ENCODE assay signal across 8 mouse cellular contexts in the genomic region with DNA sequence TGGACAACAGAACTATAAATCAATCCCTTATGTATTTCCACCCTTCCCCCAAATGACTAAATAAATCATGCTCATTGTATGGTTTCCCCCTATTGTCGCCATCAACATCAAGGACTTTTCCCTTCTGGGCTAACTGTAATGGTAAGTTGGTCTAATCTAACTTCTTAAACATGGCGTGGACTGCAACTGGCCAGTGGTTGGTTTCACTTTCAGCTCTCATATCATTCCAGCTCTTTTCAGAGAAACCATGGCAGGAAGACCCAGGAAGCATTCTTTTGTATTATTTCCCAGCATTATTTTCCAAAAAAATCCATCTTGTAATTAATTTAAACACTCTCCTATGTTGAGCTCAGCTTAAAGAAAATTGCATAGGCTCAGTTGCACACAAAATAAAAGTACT. TPM values are rescaled to one million over a fixed set of nuclear protein-coding genes. Genes with fewer than 3 reads are reported as not detected.
DNase-seq lines count a peak whose midpoint lies in the region; ATAC-seq and TF ChIP-seq lines count a peak whose summit lies in the region.
"Had no signal": no experiment of that assay in that cellular context is flagged by ENCODE, and none has a peak within 500 bp of the region (broad histone marks: within the 10 kb centered on the region; RNA-seq: fewer than 3 reads in every experiment).

No protein-coding gene starts in this region.

- H3K27ac ChIP-seq in hindbrain, postnatal 0 days = 0 out of 2 replicates have a peak overlapping the region, but pooled peaks have one; percentile 28
- no peak overlapping the region for H3K27ac ChIP-seq in hindbrain, embryonic 13.5 days
- H3K27ac ChIP-seq in neural tube, embryonic 13.5 days (replicated peaks) = no peak overlapping the region
- no peak overlapping the region for H3K27ac ChIP-seq in neural tube, embryonic 15.5 days (replicated peaks)
- no peak overlapping the region for H3K27ac ChIP-seq in intestine, postnatal 0 days (ENCODE audit: low read depth, low read length)
- no peak overlapping the region for H3K27ac ChIP-seq in midbrain, embryonic 16.5 days (ENCODE audit: low read length)

- WGBS in hindbrain, postnatal 0 days = 88% methylated on average over 2 of the region's 2 CpGs
- 91% methylated on average over 2 of the region's 2 CpGs for WGBS in hindbrain, embryonic 13.5 days
- 70% methylated on average over 2 of the region's 2 CpGs for WGBS in neural tube, embryonic 13.5 days
- WGBS in neural tube, embryonic 15.5 days = 80% methylated on average over 2 of the region's 2 CpGs
- 46% methylated on average over 2 of the region's 2 CpGs for WGBS in intestine, postnatal 0 days
- WGBS in midbrain, embryonic 16.5 days = 90% methylated on average over 2 of the region's 2 CpGs

- H3K27me3 ChIP-seq in hindbrain, postnatal 0 days (ENCODE audit: insufficient read depth, low read length) = no peaks in the 10 kb centered on the region
- no peaks in the 10 kb centered on the region for H3K27me3 ChIP-seq in hindbrain, embryonic 13.5 days
- no peaks in the 10 kb centered on the region for H3K27me3 ChIP-seq in neural tube, embryonic 13.5 days
- H3K27me3 ChIP-seq in neural tube, embryonic 15.5 days (replicated peaks) = no peaks in the 10 kb centered on the region
- no peaks in the 10 kb centered on the region for H3K27me3 ChIP-seq in intestine, postnatal 0 days (replicated peaks; ENCODE audit: control insufficient read depth, insufficient read depth, low read length)
- H3K27me3 ChIP-seq in midbrain, embryonic 16.5 days (ENCODE audit: control insufficient read depth, insufficient read depth, low read depth, low read length) = no peaks in the 10 kb centered on the region

- no peak for TF ChIP-seq CTCF in hindbrain, postnatal 0 days (IDR thresholded peaks at IDR 0.05; ENCODE audit: low read depth)
- TF ChIP-seq CTCF in intestine, postnatal 0 days (IDR thresholded peaks at IDR 0.05; ENCODE audit: low read depth) = no peak

- H3K9me3 ChIP-seq in hindbrain, postnatal 0 days (ENCODE audit: low read length) = no peaks in the 10 kb centered on the region
- H3K9me3 ChIP-seq in hindbrain, embryonic 13.5 days = no peaks in the 10 kb centered on the region
- H3K9me3 ChIP-seq in neural tube, embryonic 13.5 days = no peaks in the 10 kb centered on the region
- no peaks in the 10 kb centered on the region for H3K9me3 ChIP-seq in neural tube, embryonic 15.5 days (replicated peaks)
- no peaks in the 10 kb centered on the region for H3K9me3 ChIP-seq in intestine, postnatal 0 days (ENCODE audit: control insufficient read depth)
- no peaks in the 10 kb centered on the region for H3K9me3 ChIP-seq in midbrain, embryonic 16.5 days (replicated peaks; ENCODE audit: control insufficient read depth, low read length, poor library complexity, severe bottlenecking)

- no peaks in the 10 kb centered on the region for H3K36me3 ChIP-seq in hindbrain, postnatal 0 days (ENCODE audit: insufficient read depth, low read length)
- H3K36me3 ChIP-seq in hindbrain, embryonic 13.5 days = no peaks in the 10 kb centered on the region
- no peaks in the 10 kb centered on the region for H3K36me3 ChIP-seq in neural tube, embryonic 13.5 days
- no peaks in the 10 kb centered on the region for H3K36me3 ChIP-seq in neural tube, embryonic 15.5 days
- no peaks in the 10 kb centered on the region for H3K36me3 ChIP-seq in intestine, postnatal 0 days (ENCODE audit: control insufficient read depth, insufficient read depth)
- H3K36me3 ChIP-seq in midbrain, embryonic 16.5 days (ENCODE audit: control insufficient read depth, insufficient read depth, low read length) = no peaks in the 10 kb centered on the region

- no peak for DNase-seq in hindbrain, postnatal 0 days (ENCODE audit: low spot score)
- DNase-seq in adrenal gland, adult 2 months = no peak
- DNase-seq: cerebellum, postnatal 14 days had no signal

- ATAC-seq in hindbrain, postnatal 0 days = no peak
- ATAC-seq in hindbrain, embryonic 13.5 days (ENCODE audit: low FRiP score) = no peak
- no peak for ATAC-seq in neural tube, embryonic 13.5 days (ENCODE audit: low read depth)
- no peak for ATAC-seq in neural tube, embryonic 15.5 days (ENCODE audit: low FRiP score)
- no peak for ATAC-seq in intestine, postnatal 0 days
- ATAC-seq in midbrain, embryonic 16.5 days = no peak

- H3K9ac ChIP-seq in hindbrain, postnatal 0 days (replicated peaks; ENCODE audit: low read length) = no peak overlapping the region
- H3K9ac ChIP-seq in hindbrain, embryonic 13.5 days = no peak overlapping the region
- H3K9ac ChIP-seq in neural tube, embryonic 13.5 days = no peak overlapping the region
- no peak overlapping the region for H3K9ac ChIP-seq in neural tube, embryonic 15.5 days (replicated peaks)
- no peak overlapping the region for H3K9ac ChIP-seq in intestine, postnatal 0 days (ENCODE audit: low read depth, low read length)
- H3K9ac ChIP-seq in midbrain, embryonic 16.5 days (ENCODE audit: low read depth, low read length) = no peak overlapping the region

- H3K4me1 ChIP-seq in hindbrain, postnatal 0 days (ENCODE audit: insufficient read depth, low read length) = no peaks in the 10 kb centered on the region; the same call in 1 of the 2 replicates
- H3K4me1 ChIP-seq in hindbrain, embryonic 13.5 days (replicated peaks) = peaks cover 12% of the 10 kb centered on the region; the same call in 1 of the 2 replicates
- H3K4me1 ChIP-seq in neural tube, embryonic 13.5 days (replicated peaks) = peaks cover 21% of the 10 kb centered on the region
- H3K4me1 ChIP-seq in neural tube, embryonic 15.5 days = peaks cover 6% of the 10 kb centered on the region
- H3K4me1 ChIP-seq in intestine, postnatal 0 days (replicated peaks; ENCODE audit: control insufficient read depth, insufficient read depth, low read length) = no peaks in the 10 kb centered on the region
- no peaks in the 10 kb centered on the region for H3K4me1 ChIP-seq in midbrain, embryonic 16.5 days (ENCODE audit: control insufficient read depth, insufficient read depth, low read length)

- H3K4me3 ChIP-seq in hindbrain, postnatal 0 days (ENCODE audit: low read length) = no peak overlapping the region; the same call in 1 of the 2 replicates
- no peak overlapping the region for H3K4me3 ChIP-seq in hindbrain, embryonic 13.5 days
- H3K4me3 ChIP-seq in neural tube, embryonic 13.5 days = no peak overlapping the region
- no peak overlapping the region for H3K4me3 ChIP-seq in neural tube, embryonic 15.5 days (replicated peaks)
- H3K4me3 ChIP-seq in intestine, postnatal 0 days (ENCODE audit: low read depth, low read length) = peak overlapping the region; percentile 6; the same call in 1 of the 2 replicates
- no peak overlapping the region for H3K4me3 ChIP-seq in midbrain, embryonic 16.5 days (ENCODE audit: low read depth, low read length)

- peak overlapping the region; percentile 34; the same call in 1 of the 2 replicates for H3K4me2 ChIP-seq in hindbrain, postnatal 0 days (ENCODE audit: low read depth, low read length)
- H3K4me2 ChIP-seq in hindbrain, embryonic 13.5 days = no peak overlapping the region
- H3K4me2 ChIP-seq in neural tube, embryonic 13.5 days = peak overlapping the region; percentile 25; the same call in 1 of the 2 replicates
- H3K4me2 ChIP-seq in neural tube, embryonic 15.5 days = no peak overlapping the region
- peak overlapping the region; percentile 51 for H3K4me2 ChIP-seq in intestine, postnatal 0 days (replicated peaks; ENCODE audit: low read depth)
- no peak overlapping the region for H3K4me2 ChIP-seq in midbrain, embryonic 16.5 days (ENCODE audit: low read length)

RNA-seq across cellular contexts. Expression of a gene that starts 23.0 kb away (rescaled TPM):
- 39.0 and 66.2 TPM in 2 replicates for total RNA-seq in hindbrain, postnatal 0 days (2014; rRNA removed)
- polyA plus RNA-seq in hindbrain, postnatal 0 days (2015; fragmentation: Nextera tagmentation; extraction: Ambion mirVana) = 59.2 and 69.7 TPM in 2 replicates
- 62.3 and 71.4 TPM in 2 replicates for polyA plus RNA-seq in hindbrain, embryonic 13.5 days (2015; fragmentation: Nextera tagmentation; extraction: Ambion mirVana)
- 72.0 and 81.1 TPM in 2 replicates for polyA plus RNA-seq in neural tube, embryonic 13.5 days (2015; fragmentation: Nextera tagmentation; extraction: Ambion mirVana)
- 65.2 and 84.1 TPM in 2 replicates for polyA plus RNA-seq in neural tube, embryonic 15.5 days (2015; fragmentation: Nextera tagmentation; extraction: Ambion mirVana)
- polyA plus RNA-seq in intestine, postnatal 0 days (2015; fragmentation: Nextera tagmentation; extraction: Ambion mirVana) = 41.3 and 41.4 TPM in 2 replicates
- total RNA-seq in adrenal gland, adult 2 months (2021) = 10 to 100 TPM; 58.6 to 60.1 TPM
- polyA plus RNA-seq in adrenal gland, adult 2 months (2012; rRNA removed) = 118 and 119 TPM in 2 replicates
- 41.7 and 43.7 TPM in 2 replicates for polyA plus RNA-seq in midbrain, embryonic 16.5 days (2015; fragmentation: Nextera tagmentation; extraction: Ambion mirVana)

Comparison
In these comparisons a context has a peak if more than half of its experiments do, and no peak if none do; other contexts are left out.
1. H3K4me2 ChIP-seq: peak in hindbrain, postnatal 0 days (single experiment), neural tube, embryonic 13.5 days (single experiment) and intestine, postnatal 0 days (single experiment); none in hindbrain, embryonic 13.5 days (single experiment), neural tube, embryonic 15.5 days (single experiment) and midbrain, embryonic 16.5 days (single experiment).